Mouse (Mus musculus): ENCODE results near the gene Gm49403. TPM values are rescaled to one million over a fixed set of nuclear protein-coding genes. Genes with fewer than 3 reads are reported as not detected.
A peak's percentile ranks its signal among the peaks of the same experiment; 100 is the strongest.

Gm49403 gene
- total RNA-seq, 2 experiments from 2014 or later: not detected

DNA sequence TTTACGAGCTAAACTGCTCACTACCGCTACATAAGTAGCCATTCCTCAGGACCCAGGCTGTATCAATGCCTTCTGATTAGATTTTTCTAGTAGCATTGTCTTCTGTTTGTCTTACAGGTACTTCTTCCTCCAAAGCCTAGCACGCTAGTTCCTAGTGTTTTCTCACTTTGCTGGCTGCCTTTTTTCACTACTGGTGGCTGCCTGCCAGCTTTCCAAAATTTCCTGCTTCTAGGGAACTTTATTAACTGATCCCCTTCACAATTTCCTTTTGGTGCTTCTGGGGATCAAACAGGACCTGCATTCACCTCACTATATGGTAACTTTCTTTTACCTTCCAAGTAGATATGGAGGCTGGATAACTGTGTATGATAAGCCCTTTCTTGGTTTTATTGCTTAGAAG lies 15.3 kb downstream of the Gm49403 start:
- ATAC-seq (replicated peaks; ENCODE audit: low FRiP score, poor library complexity, severe bottlenecking): no peak

DNA sequence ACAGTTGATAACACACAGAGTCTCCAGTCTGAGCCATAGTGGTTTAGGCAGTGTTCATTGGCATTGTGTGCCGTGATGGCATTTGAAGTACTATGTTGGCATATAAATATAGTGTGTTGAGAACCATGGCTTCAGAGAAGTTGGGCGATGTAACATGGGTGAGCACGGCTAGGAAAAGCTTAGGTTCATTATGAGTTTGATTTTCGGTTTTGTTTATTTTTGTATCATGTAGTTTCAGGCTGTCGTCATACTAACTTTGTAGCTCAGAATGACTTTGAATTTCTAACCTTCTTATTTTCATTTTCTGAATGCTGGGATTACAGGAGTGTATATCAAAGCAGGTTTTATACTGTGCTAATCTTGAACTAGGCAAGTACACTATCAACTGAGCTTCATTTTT lies 19.7 kb downstream of the Gm49403 start:
- no peak for ATAC-seq (replicated peaks; ENCODE audit: low FRiP score, poor library complexity, severe bottlenecking)

DNA sequence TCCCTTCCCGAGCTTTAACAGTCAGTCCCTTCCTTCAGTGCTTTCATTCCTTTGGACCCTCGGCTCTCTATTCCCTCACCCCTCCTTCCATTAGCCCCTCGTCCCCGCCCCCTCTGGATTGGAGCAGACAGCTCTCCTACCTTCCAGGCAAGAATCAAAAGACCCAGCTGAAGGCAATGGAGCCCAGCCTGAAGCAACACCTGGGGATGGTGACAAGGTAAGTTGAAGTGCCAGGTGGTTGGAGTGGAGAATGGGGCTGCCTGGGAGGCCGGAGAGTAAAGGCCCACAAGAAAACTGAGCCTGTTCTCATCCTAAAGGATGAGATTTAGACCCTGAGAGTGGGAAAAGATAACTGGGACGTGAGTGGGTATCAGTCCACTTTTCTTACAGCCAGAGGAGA lies 24.8 kb downstream of the Gm49403 start:
- no peak for ATAC-seq (replicated peaks; ENCODE audit: low FRiP score, poor library complexity, severe bottlenecking)

DNA sequence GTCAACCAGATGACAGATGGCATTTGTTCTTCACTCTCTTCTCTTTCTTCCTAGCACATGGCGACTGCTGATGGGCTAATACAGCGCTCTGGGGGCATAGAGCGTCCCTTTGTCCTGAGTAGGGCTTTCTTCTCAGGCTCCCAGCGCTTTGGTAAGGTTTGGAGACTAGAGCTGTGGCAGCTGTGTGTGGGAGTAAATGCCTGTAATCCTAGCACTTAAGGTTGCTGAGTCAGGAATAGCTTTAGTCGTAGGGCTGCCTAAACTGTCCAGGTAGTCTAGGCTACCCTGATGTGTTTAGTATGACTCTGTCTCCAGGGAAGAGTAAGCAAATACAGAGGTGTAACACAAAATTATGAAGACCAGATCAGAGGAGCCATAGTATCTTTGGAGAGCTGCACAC lies 28.1 kb downstream of the Gm49403 start:
- ATAC-seq (replicated peaks; ENCODE audit: low FRiP score, poor library complexity, severe bottlenecking): no peak

DNA sequence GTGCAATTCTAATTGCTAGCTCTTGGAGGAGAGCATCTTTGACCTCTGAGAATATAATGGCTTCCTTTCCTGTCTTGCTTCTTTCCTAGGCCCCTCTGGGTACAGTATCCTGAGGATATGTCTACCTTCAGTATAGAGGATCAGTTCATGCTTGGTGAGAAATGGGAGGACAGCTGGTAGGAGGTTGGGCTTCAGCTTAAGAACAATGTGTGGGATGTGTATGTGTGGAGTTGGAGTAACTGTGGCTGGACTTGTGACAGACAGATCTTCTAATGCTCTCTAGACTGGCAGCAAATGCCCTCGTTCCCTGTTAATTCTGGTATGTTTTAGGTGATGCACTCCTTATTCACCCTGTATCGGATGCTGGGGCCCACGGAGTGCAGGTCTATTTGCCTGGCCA lies 30.5 kb downstream of the Gm49403 start:
- no peak for ATAC-seq (replicated peaks; ENCODE audit: low FRiP score, poor library complexity, severe bottlenecking)

DNA sequence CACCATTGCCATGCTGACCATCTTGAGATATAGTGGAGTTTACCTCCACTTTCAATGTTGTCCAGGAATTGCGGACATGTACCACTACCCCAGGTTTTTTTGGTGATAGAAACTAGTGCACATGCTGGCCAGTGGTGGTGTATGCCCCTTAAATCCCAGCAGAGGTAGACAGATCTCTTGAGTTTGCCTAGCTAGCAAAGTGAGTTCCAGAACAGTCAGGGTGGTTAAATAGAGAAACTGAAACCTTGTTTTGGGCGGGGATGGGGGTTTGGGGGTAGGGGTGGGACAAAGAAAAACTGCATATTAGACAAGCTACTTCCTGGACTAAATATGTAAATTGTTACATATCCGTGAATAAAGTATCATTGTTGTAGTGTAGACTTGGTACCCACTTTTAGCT lies 35.3 kb downstream of the Gm49403 start:
- no peak for ATAC-seq (replicated peaks; ENCODE audit: low FRiP score, poor library complexity, severe bottlenecking)

DNA sequence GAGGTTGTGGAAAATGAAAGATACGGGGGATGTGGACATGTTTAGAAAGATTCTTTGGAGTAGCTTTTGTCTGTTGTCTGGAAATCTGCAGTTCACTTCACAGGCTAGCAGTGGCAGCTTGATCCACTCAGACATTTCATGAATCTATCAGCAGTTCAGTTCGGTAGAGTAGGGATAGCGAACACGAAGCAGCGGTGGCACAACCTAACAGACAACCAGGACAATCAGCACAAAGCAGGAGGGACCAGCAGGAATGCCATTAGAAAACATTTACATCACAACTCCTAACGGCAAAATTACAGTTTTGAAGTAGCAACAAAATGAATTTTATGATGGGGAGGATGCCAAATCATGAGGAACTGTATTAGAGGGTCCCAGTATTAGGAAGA lies 35.9 kb downstream of the Gm49403 start:
- no peak for ATAC-seq (replicated peaks; ENCODE audit: low FRiP score, poor library complexity, severe bottlenecking)

DNA sequence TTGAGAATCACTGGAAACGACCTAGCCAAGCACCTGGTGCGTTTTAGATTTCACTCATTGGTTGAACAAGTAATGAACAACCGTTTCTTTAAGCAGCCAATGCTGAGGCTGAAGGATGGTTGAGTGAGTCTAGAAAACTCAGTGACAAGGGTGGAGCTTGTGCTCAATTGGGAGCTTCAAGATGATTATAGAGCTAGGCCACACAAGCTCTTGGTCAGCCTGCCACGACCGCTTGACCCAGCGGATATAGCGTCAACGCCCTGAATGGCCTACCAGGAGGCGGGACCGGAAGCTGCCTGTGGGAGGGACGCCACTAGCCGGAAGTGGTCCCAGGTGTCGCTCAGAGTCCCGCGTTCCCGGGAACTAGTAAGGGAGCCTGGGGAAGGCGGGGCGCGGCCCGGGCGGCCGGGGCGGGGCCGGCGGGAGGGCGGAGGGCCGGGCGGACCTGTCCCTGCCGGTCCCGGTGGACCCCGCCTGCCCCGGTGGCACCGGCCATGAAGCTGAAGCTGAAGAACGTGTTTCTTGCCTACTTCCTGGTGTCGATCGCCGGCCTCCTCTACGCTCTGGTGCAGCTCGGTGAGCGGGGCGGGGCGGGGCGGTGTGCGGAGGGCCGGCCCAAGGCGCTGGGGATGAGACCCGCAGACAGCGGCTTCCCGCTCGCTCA lies 36.5 kb downstream of the Gm49403 start, which contains the start of gene B3gat3:
B3gat3 (plus strand) TSS at position 302 of the 664 bp plus-strand sequence.
- ATAC-seq (replicated peaks; ENCODE audit: low FRiP score, poor library complexity, severe bottlenecking): peak; percentile 96

DNA sequence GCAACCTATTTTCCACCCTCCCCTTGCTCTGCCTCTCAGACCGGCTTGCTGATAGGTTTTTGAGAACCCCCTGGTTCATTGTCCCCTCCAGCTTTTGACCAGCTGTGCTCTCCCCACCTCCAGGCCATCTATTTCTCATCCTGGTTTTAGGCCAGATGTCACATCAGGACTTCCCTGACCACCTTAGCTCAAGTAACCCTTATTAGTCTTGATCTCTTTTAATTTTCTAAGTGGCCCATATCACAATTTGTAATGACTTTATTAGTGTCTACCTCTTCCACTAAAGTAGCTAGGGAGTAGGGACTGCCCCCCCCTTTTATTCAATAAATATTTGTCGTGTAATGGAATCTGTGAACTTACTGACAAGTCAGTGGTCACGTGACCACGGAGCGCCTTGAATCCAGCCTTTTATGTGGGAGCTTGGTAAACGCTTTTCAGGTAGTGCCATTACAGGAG lies 37.1 kb downstream of the Gm49403 start:
- ATAC-seq (replicated peaks; ENCODE audit: low FRiP score, poor library complexity, severe bottlenecking): peak; percentile 68

DNA sequence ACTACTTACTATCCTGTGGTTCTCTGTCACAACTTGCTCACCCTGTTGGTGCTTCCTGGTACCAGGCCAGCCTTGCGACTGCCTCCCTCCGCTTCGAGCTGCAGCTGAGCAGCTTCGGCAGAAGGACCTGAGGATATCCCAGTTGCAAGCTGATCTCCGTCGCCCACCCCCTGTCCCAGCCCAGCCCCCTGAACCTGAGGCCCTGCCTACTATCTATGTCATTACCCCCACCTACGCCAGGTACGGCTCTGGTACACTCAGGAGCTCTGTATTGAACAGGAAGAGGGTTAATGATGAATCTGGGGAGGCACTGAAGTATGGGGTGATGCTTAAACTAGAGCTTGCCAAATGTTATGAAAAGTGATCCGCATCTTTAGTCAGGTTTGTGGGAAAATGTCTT lies 38.0 kb downstream of the Gm49403 start:
- no peak for ATAC-seq (replicated peaks; ENCODE audit: low FRiP score, poor library complexity, severe bottlenecking)

DNA sequence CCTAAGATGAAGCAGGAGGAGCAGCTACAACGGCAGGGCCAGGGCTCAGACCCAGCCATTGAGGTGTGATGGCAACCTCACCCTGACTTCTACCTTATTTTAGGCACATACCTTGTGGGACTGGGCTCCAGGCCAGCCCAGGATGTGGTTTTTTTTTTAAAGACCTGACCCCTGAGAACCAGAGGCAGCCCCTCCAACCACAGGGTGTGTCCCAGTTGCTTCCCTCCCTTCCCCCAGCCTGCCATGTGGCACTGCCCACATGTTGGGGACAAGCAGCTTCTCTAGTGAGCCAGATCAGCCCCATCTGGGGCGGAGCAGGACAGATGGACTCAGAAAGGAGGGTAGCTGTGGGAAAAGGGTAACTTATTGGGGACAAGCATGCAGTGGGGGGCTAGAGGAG lies 43.0 kb downstream of the Gm49403 start:
- ATAC-seq (replicated peaks; ENCODE audit: low FRiP score, poor library complexity, severe bottlenecking): no peak

DNA sequence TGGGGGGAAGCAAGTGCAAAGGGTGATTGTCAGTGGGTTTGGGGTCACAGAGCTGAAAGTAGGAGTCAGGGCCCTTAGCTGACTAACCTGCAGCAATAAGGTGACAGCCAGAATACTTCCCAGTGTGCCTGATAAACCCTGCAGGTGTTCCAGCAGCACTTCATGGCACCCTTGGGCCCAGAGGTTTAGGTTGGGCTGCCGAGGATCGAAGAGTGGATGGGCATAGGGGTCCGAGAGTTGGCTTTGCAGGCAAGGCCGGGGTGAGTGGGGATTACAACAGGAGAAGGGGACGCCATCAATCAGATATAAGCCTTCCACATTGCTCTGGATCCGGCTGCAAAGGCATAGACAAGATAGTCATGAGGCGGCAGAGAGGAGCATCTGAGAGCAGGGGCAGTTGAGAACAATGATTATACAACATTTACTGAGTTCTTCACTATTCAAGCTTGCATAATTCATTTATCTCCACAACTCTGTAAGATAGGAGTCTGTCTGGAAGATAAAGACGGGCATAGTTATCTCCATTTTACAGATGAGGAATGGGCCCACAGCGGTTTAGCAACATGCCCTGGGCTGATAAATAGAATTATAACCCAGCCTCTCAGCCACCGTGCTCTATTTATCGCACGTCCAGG lies 44.3 kb downstream of the Gm49403 start:
- no peak for ATAC-seq (replicated peaks; ENCODE audit: low FRiP score, poor library complexity, severe bottlenecking)

DNA sequence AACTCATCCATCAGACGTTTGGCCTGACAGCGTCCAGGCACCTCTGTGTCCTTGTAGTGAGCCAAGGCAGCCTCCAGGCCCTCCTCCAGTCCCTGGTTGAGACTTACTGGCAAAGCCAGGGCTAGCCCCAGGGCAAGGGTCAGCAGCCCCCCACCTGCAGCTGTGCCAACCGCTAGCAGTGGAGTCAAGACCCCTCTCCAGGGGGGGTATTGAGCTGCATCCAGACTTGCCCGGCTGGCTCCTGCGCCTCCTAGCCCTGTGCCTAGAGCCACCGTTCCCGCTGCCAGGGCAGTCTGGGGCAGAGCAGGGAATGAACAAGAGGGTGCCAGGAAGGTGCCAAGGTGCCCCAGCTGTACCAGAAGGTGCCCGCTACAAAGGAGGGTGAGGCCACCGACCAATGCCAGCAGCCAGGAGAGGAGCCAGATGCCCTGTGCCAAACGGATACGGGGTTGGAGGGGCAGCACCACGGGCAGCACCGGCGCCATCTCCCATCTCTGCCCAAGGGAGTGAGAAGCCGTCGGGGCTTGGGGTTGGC lies 45.0 kb downstream of the Gm49403 start:
- no peak; the same call in 1 of the 2 replicates for ATAC-seq (replicated peaks; ENCODE audit: low FRiP score, poor library complexity, severe bottlenecking)

DNA sequence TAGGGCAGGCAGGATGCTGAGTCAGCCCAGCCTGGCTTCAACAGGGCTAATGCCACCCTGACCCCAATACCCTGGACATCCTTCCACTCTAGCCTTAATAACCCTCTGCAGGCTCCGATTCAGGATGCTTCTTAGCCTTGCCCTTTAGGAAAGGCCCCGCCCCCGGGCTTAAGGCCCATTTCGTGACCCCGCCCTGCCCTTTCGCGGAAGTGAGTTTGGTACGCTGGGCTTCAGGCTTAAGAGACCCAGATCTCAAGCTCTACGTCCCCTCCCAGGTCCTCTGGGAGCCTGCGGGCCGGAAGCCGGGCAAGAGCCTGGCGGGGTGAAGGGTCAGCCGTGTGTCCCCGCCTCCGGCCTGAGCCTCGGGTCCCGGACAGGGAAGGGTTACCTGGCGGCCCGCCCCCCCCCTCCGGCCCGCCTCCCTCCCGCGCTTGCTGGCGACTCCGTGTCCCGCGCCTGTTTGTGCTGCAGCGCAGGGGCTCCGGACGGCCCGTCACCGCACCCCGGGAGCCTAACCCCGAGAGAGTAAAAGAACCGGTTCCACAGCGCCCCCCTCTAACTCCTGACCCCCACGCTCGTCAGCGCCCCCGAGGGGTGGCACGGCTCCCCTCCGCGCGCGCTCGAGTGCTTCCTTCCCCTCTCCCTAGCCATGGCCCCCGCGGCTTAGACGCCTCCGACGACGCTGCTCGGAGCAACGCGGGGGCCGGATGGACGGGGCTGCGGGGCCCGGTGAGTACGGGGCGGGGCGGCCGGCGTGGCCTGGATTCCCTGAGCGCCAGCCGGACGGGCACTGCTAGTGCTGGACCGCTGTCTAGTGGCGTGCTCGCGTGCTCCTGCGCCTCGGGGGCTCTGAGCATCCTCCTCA lies 45.7 kb downstream of the Gm49403 start, which contains the start of the genes Rom1 and Eml3:
Rom1 (minus strand) TSS at position 133 of the 865 bp plus-strand sequence.
Eml3 (plus strand) TSS at position 329 of the 865 bp plus-strand sequence.
- peak; percentile 85 for ATAC-seq (replicated peaks; ENCODE audit: low FRiP score, poor library complexity, severe bottlenecking)

DNA sequence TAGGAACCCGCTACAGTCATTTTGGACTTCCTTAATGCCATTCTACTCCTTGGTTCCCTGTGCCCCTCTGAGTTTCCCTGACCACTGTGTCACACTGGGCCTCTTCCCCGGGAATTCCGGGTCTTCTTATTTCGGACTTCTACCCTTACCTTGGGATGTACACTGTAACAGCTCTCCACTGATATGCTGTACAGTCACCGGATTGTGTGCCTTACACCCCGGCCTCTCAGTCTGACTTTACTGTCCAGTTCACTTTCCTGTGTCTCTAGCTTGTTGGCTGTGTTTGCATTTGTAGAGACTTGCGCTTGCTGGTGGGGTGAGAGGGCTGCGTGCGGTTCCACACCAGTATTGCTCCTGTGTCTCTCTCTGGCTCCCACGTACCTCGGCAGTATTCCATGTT lies 46.4 kb downstream of the Gm49403 start:
- ATAC-seq (replicated peaks; ENCODE audit: low FRiP score, poor library complexity, severe bottlenecking): no peak

DNA sequence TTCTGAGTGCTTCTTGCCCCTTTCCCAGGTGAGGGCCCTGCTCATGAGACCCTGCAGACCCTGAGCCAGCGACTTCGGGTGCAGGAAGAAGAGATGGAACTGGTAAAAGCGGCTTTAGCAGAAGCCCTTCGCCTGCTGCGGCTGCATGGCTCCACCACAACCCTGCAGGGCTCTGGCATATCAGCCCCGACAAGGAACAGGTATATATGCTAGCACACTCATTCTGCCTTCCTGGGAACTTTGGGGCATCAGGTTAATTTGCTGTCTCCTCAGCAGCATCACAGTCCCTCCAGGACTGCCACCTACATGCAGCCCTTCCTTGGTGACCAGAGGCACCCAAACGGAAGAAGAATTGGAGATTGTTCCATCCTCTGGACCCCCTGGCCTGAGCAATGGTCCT lies 47.0 kb downstream of the Gm49403 start:
- ATAC-seq (replicated peaks; ENCODE audit: low FRiP score, poor library complexity, severe bottlenecking): no peak

DNA sequence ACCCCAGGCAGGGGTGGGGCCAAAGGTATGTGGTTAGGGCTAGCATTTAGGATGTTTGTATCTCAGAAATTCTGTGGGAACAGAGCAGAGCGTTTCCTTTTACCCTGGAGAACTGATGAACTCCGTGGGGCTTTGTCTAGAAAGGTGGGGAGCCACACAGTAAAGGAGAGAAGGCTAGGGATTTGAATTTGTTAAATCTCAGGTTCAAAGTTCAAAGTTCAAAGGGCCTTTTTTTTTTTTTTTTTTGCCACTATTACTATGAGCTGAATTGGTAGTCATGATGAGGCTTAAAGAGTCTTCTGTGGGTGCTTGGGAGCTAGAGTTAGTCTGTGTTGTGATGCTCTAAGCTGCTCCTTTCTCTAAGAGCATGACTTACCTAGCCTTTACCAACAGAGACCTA lies 53.0 kb downstream of the Gm49403 start:
- ATAC-seq (replicated peaks; ENCODE audit: low FRiP score, poor library complexity, severe bottlenecking): no peak
